Mouse (Mus musculus): Measurements from ENCODE around the gene Dnm3. TPM values are rescaled to one million over a fixed set of nuclear protein-coding genes. Genes with fewer than 3 reads are reported as not detected.

The Dnm3 gene
- polyA plus RNA-seq, 1 experiment = 1.7 TPM

GRCm38 (mm10) chr1:162181187-162181975 lies 296.5 kb downstream of the Dnm3 start:
- Histone ChIP-seq H3K36me3 (ENCODE audit: control insufficient read depth, insufficient read depth, low read length, poor library complexity, severe bottlenecking) (no peaks in the 10 kb centered on the region), H3K4me1 (ENCODE audit: control insufficient read depth, insufficient read depth, low read length) (no peaks in the 10 kb centered on the region), H3K9me3 (replicated peaks; ENCODE audit: control insufficient read depth, insufficient read depth, low read length, poor library complexity, severe bottlenecking) (no peaks in the 10 kb centered on the region), H3K4me3 (ENCODE audit: low read depth, low read length) (no peak overlapping the region), H3K27me3 (ENCODE audit: control insufficient read depth, insufficient read depth, low read length, poor library complexity, severe bottlenecking) (no peaks in the 10 kb centered on the region), H3K27ac (ENCODE audit: insufficient read depth, low read length) (no peak overlapping the region), H3K9ac (ENCODE audit: low read depth, poor library complexity, severe bottlenecking) (no peak overlapping the region)
- TF ChIP-seq POLR2A (IDR thresholded peaks at IDR 0.05; ENCODE audit: insufficient read depth, low read length) = no peak
- no peak for TF ChIP-seq EP300 (IDR thresholded peaks at IDR 0.05; ENCODE audit: insufficient read depth, low read depth, low read length)
- no peak for TF ChIP-seq CTCF (IDR thresholded peaks at IDR 0.05; ENCODE audit: low read depth, low read length)

- H3K27ac ChIP-seq (ENCODE audit: insufficient read depth, low read length) = no peak overlapping the region
- no peaks in the 10 kb centered on the region for H3K36me3 ChIP-seq (ENCODE audit: control insufficient read depth, insufficient read depth, low read length, poor library complexity, severe bottlenecking)
- no peaks in the 10 kb centered on the region for H3K9me3 ChIP-seq (replicated peaks; ENCODE audit: control insufficient read depth, insufficient read depth, low read length, poor library complexity, severe bottlenecking)
- TF ChIP-seq POLR2A (IDR thresholded peaks at IDR 0.05; ENCODE audit: insufficient read depth, low read length) (no peak), EP300 (IDR thresholded peaks at IDR 0.05; ENCODE audit: insufficient read depth, low read depth, low read length) (no peak), CTCF (IDR thresholded peaks at IDR 0.05; ENCODE audit: low read depth, low read length) (no peak)
- H3K27me3 ChIP-seq (ENCODE audit: control insufficient read depth, insufficient read depth, low read length, poor library complexity, severe bottlenecking) = no peaks in the 10 kb centered on the region
- H3K4me3 ChIP-seq (ENCODE audit: low read depth, low read length) = no peak overlapping the region
- no peaks in the 10 kb centered on the region for H3K4me1 ChIP-seq (ENCODE audit: control insufficient read depth, insufficient read depth, low read length)
- H3K9ac ChIP-seq (ENCODE audit: low read depth, poor library complexity, severe bottlenecking) = no peak overlapping the region
Observed at GRCm38 (mm10) chr1:162180451-162180850, 297.4 kb downstream of the Dnm3 start.

GRCm38 (mm10) chr1:162179401-162179800 lies 298.4 kb downstream of the Dnm3 start:
- Histone ChIP-seq H3K27ac (ENCODE audit: insufficient read depth, low read length) (no peak overlapping the region), H3K4me1 (ENCODE audit: control insufficient read depth, insufficient read depth, low read length) (no peaks in the 10 kb centered on the region), H3K4me3 (ENCODE audit: low read depth, low read length) (no peak overlapping the region), H3K27me3 (ENCODE audit: control insufficient read depth, insufficient read depth, low read length, poor library complexity, severe bottlenecking) (no peaks in the 10 kb centered on the region), H3K9me3 (replicated peaks; ENCODE audit: control insufficient read depth, insufficient read depth, low read length, poor library complexity, severe bottlenecking) (no peaks in the 10 kb centered on the region), H3K9ac (ENCODE audit: low read depth, poor library complexity, severe bottlenecking) (no peak overlapping the region), H3K36me3 (ENCODE audit: control insufficient read depth, insufficient read depth, low read length, poor library complexity, severe bottlenecking) (no peaks in the 10 kb centered on the region)
- no peak for TF ChIP-seq EP300 (IDR thresholded peaks at IDR 0.05; ENCODE audit: insufficient read depth, low read depth, low read length)
- TF ChIP-seq POLR2A (IDR thresholded peaks at IDR 0.05; ENCODE audit: insufficient read depth, low read length) = no peak
- no peak for TF ChIP-seq CTCF (IDR thresholded peaks at IDR 0.05; ENCODE audit: low read depth, low read length)

- Histone ChIP-seq H3K9me3 (replicated peaks; ENCODE audit: control insufficient read depth, insufficient read depth, low read length, poor library complexity, severe bottlenecking) (no peaks in the 10 kb centered on the region), H3K27me3 (ENCODE audit: control insufficient read depth, insufficient read depth, low read length, poor library complexity, severe bottlenecking) (no peaks in the 10 kb centered on the region), H3K4me1 (ENCODE audit: control insufficient read depth, insufficient read depth, low read length) (no peaks in the 10 kb centered on the region), H3K27ac (ENCODE audit: insufficient read depth, low read length) (no peak overlapping the region), H3K36me3 (ENCODE audit: control insufficient read depth, insufficient read depth, low read length, poor library complexity, severe bottlenecking) (no peaks in the 10 kb centered on the region), H3K9ac (ENCODE audit: low read depth, poor library complexity, severe bottlenecking) (no peak overlapping the region), H3K4me3 (ENCODE audit: low read depth, low read length) (no peak overlapping the region)
- TF ChIP-seq POLR2A (IDR thresholded peaks at IDR 0.05; ENCODE audit: insufficient read depth, low read length) = no peak
- TF ChIP-seq CTCF (IDR thresholded peaks at IDR 0.05; ENCODE audit: low read depth, low read length) = no peak
- TF ChIP-seq EP300 (IDR thresholded peaks at IDR 0.05; ENCODE audit: insufficient read depth, low read depth, low read length) = no peak
Observed at GRCm38 (mm10) chr1:162172806-162173205, 305.0 kb downstream of the Dnm3 start.

GRCm38 (mm10) chr1:162163687-162164484 lies 313.9 kb downstream of the Dnm3 start:
- no peaks in the 10 kb centered on the region for H3K27me3 ChIP-seq (ENCODE audit: control insufficient read depth, insufficient read depth, low read length, poor library complexity, severe bottlenecking)
- no peaks in the 10 kb centered on the region for H3K4me1 ChIP-seq (ENCODE audit: control insufficient read depth, insufficient read depth, low read length)
- no peaks in the 10 kb centered on the region for H3K9me3 ChIP-seq (replicated peaks; ENCODE audit: control insufficient read depth, insufficient read depth, low read length, poor library complexity, severe bottlenecking)
- no peak overlapping the region for H3K9ac ChIP-seq (ENCODE audit: low read depth, poor library complexity, severe bottlenecking)
- no peak for TF ChIP-seq EP300 (IDR thresholded peaks at IDR 0.05; ENCODE audit: insufficient read depth, low read depth, low read length)
- TF ChIP-seq POLR2A (IDR thresholded peaks at IDR 0.05; ENCODE audit: insufficient read depth, low read length) = no peak
- TF ChIP-seq CTCF (IDR thresholded peaks at IDR 0.05; ENCODE audit: low read depth, low read length) = no peak
- no peaks in the 10 kb centered on the region for H3K36me3 ChIP-seq (ENCODE audit: control insufficient read depth, insufficient read depth, low read length, poor library complexity, severe bottlenecking)
- no peak overlapping the region for H3K4me3 ChIP-seq (ENCODE audit: low read depth, low read length)
- H3K27ac ChIP-seq (ENCODE audit: insufficient read depth, low read length) = no peak overlapping the region

GRCm38 (mm10) chr1:162162677-162163076 lies 315.2 kb downstream of the Dnm3 start:
- Histone ChIP-seq H3K9me3 (replicated peaks; ENCODE audit: control insufficient read depth, insufficient read depth, low read length, poor library complexity, severe bottlenecking) (no peaks in the 10 kb centered on the region), H3K4me3 (ENCODE audit: low read depth, low read length) (no peak overlapping the region), H3K27me3 (ENCODE audit: control insufficient read depth, insufficient read depth, low read length, poor library complexity, severe bottlenecking) (no peaks in the 10 kb centered on the region), H3K9ac (ENCODE audit: low read depth, poor library complexity, severe bottlenecking) (no peak overlapping the region), H3K4me1 (ENCODE audit: control insufficient read depth, insufficient read depth, low read length) (no peaks in the 10 kb centered on the region), H3K27ac (ENCODE audit: insufficient read depth, low read length) (no peak overlapping the region), H3K36me3 (ENCODE audit: control insufficient read depth, insufficient read depth, low read length, poor library complexity, severe bottlenecking) (no peaks in the 10 kb centered on the region)
- TF ChIP-seq CTCF (IDR thresholded peaks at IDR 0.05; ENCODE audit: low read depth, low read length) = no peak
- no peak for TF ChIP-seq POLR2A (IDR thresholded peaks at IDR 0.05; ENCODE audit: insufficient read depth, low read length)
- no peak for TF ChIP-seq EP300 (IDR thresholded peaks at IDR 0.05; ENCODE audit: insufficient read depth, low read depth, low read length)
